Mouse (Mus musculus) spleen, postnatal 36 days (tissue): ENCODE measurements around the gene Madd.
"Not testable (repeated sequence)": the region's sequence is repeated elsewhere in the genome, so short reads cannot be mapped to it uniquely, and the experiment has no call there.

Experiments
- DNase-seq, 2 experiments: peaks; one replicate each; pipeline ENCODE4 v3.0.0; 2022; ENCODE audit warnings: low spot score in 2 of 2, mixed read lengths in 1 of 2

The Madd gene

DNA sequence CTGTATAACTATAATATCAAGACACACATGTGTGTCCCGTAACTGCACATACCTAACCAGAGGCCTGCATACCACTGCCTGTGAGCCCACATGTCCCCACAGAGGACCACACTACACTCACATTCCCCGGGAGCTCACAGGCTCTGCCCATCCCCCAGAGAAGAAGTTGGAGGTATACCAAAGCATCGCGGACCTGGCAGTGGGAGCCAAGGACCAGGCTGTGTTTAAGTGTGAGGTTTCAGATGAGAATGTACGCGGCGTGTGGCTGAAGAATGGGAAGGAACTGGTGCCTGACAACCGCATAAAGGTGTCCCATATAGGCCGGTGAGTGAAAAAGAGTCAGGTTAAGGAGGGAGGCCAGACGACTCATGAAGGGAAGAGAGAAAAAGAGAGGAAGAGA is 58.5 kb downstream of the Madd start:
- DNase-seq: no peak

DNA sequence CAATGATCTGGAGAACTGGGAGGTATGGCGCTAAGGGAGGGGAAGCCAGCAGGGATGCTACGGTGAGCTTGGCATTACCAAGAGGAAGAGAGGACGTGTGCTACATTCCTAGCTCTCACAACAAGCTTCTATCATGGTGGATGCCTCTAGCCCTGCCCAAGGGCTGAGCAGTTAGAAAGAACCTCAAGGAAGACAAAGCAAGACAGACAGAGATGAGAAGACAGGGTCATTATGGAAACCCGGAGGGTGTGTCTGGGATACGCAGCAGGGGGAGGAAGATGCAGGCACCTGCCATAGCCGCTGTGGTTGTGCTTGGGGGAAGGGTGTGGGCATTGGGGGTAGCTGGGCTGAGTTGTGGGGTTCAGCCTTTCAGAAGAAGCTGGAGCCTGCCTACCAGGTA is 60.1 kb downstream of the Madd start:
- DNase-seq: no peak

DNA sequence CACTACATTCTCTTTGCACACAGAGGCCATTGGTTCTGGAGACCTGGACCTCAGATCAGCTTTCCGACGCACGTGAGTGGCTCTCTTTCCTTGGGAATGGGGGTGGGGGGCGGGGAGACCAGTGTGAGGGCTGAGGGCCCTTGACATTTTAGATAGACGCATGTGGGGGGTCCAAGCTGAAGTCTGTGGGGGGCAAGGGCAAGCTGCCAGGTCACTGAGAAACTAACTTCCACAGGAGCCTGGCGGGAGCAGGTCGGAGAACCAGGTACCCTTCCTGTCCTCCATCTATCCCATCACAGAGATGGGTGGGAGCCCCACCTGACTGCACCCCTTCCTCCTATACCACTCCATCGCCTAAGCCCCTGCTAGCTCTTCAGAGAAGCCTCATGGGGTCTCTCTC is 62.1 kb downstream of the Madd start:
- no peak for DNase-seq

DNA sequence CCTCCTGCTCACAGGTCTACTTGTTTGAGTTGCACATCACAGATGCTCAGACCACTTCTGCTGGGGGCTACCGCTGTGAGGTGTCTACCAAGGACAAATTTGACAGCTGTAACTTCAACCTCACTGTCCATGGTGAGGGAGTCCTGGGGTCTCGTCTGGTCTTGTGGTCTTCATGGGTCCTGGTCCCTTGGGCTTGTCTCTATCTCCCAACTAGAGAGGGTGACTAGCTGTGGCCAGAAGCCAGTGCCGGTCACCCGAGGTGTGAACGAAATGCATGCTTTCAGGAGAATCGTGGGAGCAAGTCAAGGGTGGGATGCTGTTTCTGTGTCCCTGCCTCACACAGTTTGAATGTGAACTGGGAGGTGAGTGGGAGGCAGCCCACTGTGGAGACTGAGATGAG is 62.6 kb downstream of the Madd start:
- DNase-seq: no peak

- no peak for DNase-seq
Measured at GRCm38 (mm10) chr2:91120261-91120671, 63.4 kb downstream of the Madd start.

DNA sequence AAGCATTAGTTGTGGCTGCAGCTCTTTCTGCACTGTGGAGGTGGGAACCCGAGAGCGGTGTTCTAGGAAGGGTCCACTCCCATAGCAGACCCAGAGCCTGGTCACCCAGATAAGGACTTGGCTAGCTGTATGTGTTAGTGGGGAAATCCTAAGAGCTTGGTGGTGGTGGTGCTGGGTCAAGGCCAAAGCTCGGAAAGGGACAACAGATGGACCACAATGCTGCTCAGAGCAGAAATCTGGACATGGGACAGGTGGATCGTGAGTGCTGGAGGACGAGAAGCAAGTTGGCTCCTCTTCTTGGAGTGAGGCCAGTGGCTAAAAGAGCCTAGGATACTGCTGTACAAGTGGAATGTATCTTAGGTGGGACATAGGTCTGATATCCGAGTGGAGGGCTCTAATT is 64.1 kb downstream of the Madd start:
- no peak for DNase-seq

DNA sequence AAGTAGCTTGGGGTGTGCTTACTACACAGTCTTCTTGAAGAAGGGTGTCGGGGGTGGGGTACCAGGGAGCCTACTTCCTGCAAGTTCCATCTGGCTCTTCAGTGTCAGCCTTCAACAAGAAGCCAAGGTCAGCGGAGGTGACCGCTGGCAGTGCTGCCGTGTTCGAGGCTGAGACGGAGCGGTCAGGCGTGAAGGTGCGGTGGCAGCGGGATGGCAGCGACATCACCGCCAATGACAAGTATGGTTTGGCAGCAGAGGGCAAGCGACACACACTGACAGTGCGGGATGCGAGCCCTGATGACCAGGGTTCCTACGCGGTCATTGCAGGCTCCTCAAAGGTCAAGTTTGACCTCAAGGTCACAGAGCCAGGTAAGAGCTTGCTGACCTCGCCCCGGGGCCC is 64.6 kb downstream of the Madd start:
- no peak for DNase-seq

- DNase-seq: no peak
Measured at GRCm38 (mm10) chr2:91118647-91119046, 65.0 kb downstream of the Madd start.

DNA sequence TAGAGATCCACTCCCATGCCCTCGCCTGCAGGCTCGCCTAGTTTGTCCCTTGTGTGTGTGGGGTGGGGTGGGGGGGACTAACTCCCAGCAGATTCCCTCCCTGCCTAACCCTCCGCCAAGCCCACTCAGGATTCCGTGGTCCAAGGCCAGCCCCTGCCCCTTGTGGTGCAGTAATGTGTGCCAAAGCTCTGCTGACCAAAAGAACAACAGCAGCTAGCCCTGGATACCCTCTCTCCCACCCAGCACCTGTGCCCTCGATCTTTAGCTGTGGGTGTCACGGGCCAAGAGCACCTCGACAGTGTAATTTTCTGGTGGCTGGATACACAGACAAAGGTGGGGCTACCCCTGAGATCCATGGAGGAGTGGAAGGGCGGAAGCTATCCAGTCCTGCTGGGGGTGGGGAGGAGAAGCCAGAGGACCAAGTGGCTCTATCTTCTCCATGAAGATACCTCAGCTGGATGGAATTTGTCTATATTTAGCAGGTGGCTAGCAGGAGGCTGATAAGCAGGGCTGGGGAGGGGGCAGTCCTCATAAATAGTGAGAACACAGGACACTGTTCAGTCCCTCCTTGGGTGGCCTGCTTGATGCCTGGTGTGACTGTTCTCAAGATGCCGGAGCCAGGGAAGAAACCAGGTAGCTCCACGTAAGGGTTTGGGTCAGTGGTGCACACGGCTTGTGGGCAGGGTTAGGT is 65.9 kb downstream of the Madd start, which contains the start of gene Mybpc3:
TSS of gene Mybpc3 (plus strand) at position 560 of the 691 bp plus-strand sequence.
- DNase-seq: no peak

GRCm38 (mm10) chr2:91116842-91117241 is 66.8 kb downstream of the Madd start:
- no peak for DNase-seq

GRCm38 (mm10) chr2:91115578-91115970 is 68.1 kb downstream of the Madd start:
- DNase-seq: no peak

GRCm38 (mm10) chr2:91114781-91115577 is 68.7 kb downstream of the Madd start:
- peak; percentile 50 to 60 for DNase-seq

GRCm38 (mm10) chr2:91113852-91114251 is 69.8 kb downstream of the Madd start:
- no peak for DNase-seq

DNA sequence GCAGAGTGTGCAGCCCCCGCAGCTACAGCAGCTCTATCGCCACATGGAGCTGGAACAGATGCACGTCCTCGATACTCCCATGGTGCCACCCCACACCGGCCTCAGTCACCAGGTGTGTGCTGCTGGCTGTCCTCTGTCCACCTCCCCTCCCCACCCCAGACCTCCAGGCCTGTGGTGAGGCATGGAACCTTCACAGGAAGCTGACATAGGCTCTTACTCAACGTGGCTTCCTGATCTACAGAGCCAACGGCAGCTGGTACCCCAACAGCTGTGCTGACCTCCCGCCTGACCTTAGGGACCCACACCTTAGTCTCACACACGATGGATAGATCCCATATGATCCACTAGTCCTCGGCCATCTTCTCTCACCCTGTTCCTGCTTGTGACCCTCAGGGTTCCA is 70.3 kb downstream of the Madd start:
- no peak for DNase-seq

DNA sequence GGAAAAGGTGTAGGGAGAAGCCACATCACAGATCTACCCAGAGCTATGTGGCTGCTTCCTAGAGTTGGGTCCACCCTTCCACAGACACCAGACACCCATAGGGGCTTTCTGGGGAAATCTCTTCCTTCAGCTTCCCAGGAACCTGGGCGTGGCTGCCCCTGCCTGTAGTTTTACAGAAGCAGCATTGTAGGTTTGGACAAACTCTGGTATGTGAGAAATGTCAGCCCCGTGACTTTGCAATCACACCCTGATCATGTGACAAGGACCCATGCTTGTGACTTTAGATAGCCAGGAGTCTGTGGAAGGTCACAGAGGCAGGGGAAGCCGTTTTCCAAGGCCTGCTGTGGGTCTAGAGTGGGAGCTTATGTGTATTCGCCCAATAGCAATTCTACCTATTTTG is 71.1 kb downstream of the Madd start:
- DNase-seq: no peak

DNA sequence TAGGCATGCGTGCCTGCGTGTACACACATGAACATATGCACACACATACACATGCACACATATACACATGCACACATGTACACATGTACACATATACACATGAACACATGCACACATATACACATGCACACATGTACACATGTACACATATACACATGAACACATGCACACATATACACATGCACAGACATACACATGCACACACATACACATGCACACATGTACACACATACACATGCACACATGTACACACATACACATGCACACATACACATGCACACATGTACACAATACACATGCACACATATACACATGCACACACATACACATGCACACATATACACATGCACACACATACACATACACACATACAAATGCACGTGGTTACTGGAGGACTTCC is 71.8 kb downstream of the Madd start:
- not testable (repeated sequence) for DNase-seq

DNA sequence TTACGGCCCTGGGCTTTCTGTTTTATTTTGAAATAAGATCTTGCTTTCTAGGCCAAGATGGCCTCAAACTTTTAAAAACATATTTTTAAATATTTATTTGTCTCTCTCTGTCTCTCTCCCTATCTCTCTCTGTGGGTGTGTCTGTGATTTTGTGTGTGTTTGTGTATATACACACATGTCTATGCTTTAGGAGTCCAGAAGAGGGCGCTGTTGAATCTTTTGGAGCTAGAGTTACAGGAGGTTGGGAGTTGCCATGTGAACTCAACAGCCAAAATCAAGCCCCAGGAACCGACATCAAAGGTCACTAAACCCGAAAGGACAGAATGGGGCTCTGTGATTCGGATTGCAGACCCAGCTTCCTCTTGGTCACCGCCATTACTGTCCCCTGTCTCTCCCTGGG is 73.2 kb downstream of the Madd start:
- DNase-seq: no peak

GRCm38 (mm10) chr2:91109807-91110385 is 73.7 kb downstream of the Madd start:
- no peak for DNase-seq

DNA sequence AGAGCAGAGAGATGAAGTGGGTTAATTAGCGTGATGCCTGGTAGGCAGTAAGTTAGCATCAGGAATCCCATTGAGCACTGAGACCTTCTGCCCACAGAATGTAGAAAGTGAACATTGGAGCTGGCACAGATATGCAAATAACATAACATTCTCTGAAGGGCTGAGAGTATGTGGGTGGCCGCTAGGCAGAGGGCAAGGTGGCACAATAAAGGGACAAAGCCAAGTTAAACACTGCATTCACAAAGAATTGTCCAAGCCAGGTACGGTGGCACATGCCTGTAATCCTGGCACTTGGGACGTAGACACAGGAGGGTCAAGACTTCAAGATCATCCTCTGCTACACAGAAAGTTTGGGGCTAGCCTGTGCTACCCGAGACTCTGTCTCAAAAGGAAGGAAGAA is 74.4 kb downstream of the Madd start:
- DNase-seq: no peak

DNA sequence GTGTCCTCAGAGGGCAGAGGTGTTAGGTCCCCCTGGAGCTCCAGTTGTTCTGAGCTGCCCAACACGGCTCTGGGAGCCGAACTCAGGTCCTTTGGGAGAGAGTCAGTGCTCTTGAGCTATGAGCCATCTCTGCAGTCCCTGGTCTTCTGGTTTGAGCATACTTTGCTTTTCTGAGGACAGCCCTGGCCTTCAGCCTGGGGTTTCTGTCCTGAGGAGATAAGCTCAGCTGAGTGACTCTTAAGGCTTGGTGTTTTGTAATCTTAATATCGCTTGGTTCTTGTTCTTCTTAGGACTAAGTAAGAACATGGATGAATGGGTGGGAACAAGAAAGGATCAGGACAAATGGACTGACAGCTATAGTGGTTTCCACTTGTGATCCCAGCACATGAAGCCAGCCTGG is 75.5 kb downstream of the Madd start:
- no peak for DNase-seq

DNA sequence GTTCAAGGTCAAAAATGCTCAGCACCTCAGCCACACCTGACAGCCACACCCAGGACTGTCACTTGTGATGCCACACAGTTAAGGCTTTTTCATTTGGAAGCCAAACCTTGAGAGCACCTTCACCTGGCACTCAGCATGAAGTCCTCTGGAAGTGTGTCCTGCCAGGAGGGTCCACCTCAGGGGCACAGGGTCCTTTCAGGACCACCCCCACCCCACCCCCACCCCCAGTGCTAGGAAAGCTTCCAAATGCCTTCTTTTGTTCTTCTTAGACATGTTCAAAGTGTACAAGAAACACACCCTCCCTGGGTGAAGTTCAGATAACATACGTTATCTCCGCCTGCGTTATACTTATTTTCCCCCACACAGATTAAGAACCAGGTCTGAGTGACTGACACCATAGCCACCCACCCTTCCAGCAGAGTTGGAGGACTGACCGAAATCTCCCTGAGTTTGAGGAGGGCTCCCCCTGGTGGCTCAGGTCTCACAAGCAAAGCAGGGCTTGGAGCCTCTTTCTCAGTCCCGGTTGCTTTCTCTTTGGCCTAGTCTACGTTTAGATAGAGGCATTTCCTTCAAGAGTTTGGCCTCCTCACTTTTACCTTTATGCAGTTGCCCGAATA is 82.4 kb downstream of the Madd start:
- DNase-seq: peak; percentile 82 to 87

GRCm38 (mm10) chr2:91098156-91098555 is 85.5 kb downstream of the Madd start:
- DNase-seq: no peak
